Mouse (Mus musculus): ENCODE results near the gene Dennd6a. TPM values are rescaled to one million over a fixed set of nuclear protein-coding genes. Genes with fewer than 3 reads are reported as not detected.
"Not testable (repeated sequence)": the region's sequence is repeated elsewhere in the genome, so short reads cannot be mapped to it uniquely, and the experiment has no call there.

The Dennd6a gene
- polyA plus RNA-seq (2012; ENCODE audit: insufficient read depth, insufficient read length, missing spikeins) = 44.3 and 50.2 TPM in 2 replicates

- H3K27ac ChIP-seq (ENCODE audit: insufficient read depth, low read depth, low read length); H3K4me3 ChIP-seq (ENCODE audit: insufficient read depth, low read length); H3K4me1 ChIP-seq (ENCODE audit: control insufficient read depth, insufficient read depth, low read length): not testable (repeated sequence)
These were observed at the start of gene Dennd6a for GRCm38 (mm10) chr14:26573556-26573955. TSS of gene Dennd6a (plus strand) at chr14:26573856.

DNA sequence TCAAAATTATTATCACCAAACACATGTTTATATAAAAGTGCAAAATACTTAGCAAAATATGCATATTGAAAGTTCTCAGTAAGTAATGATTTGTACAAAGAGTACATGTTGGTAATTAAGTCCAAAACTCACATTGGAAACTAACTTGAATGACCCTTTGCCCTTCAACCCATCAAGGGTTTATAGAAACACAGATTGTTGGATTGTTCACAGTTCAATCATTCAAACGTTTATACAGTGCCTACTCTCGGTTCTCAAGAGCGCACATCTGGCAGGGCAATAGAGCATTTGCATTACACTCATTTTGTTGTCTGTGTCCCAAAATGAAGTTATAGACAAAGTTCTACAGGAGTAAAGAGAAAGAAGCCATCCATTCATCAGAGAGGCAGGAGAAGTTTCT is 47.7 kb upstream of the Dennd6a start:
- no peak for TF ChIP-seq POLR2A (IDR thresholded peaks at IDR 0.05; ENCODE audit: borderline replicate concordance, low read depth, low read length)
- no peak for TF ChIP-seq CTCF (IDR thresholded peaks at IDR 0.05; ENCODE audit: low read depth, low read length)
- Histone ChIP-seq H3K27ac (ENCODE audit: insufficient read depth, low read depth, low read length) (no peak overlapping the region), H3K4me1 (ENCODE audit: control insufficient read depth, insufficient read depth, low read length) (peaks cover 38% of the 10 kb centered on the region), H3K4me3 (ENCODE audit: insufficient read depth, low read length) (no peak overlapping the region)

DNA sequence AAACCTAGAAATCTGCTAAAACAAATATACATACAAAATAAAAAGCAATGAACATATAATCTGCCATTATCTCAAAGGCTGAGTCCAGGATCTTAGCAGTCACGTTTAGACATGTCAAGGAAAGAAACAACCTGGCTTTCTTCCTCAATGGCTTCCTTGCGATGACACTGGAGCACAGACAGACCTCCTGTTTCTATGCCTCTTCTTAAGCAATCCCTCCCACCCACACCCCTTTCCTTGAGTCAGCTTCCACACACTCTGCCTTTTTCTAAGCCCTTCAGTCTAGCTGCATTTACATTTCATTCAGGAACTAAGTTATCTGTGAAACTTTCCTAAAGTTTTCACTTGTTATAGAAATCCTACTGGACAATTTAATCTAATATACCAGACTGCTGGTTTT is 45.4 kb upstream of the Dennd6a start:
- no peak for TF ChIP-seq CTCF (IDR thresholded peaks at IDR 0.05; ENCODE audit: low read depth, low read length)
- TF ChIP-seq POLR2A (IDR thresholded peaks at IDR 0.05; ENCODE audit: borderline replicate concordance, low read depth, low read length) = no peak
- Histone ChIP-seq H3K27ac (ENCODE audit: insufficient read depth, low read depth, low read length) (no peak overlapping the region), H3K4me3 (ENCODE audit: insufficient read depth, low read length) (no peak overlapping the region), H3K4me1 (ENCODE audit: control insufficient read depth, insufficient read depth, low read length) (peaks cover 43% of the 10 kb centered on the region)

DNA sequence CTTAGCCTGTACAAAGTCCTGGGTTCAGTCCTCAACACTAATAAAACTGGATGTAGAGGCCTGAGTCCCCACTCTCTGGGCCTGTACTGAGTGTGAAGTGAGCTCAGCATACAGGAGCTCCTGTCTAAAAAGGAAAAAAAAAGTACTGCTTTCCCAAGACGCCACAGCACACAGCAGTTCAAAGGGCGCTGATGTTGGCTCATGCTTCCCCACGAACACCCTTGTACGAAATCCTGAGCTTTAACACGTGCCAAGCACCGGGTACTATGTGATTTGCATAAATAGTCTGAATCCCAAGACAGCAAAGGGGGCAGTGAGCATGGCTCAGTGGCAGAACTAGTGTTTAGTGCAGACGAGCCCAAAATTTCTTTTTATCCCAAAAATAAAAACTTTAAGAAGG is 43.3 kb upstream of the Dennd6a start:
- TF ChIP-seq POLR2A (IDR thresholded peaks at IDR 0.05; ENCODE audit: borderline replicate concordance, low read depth, low read length) (no peak), CTCF (IDR thresholded peaks at IDR 0.05; ENCODE audit: low read depth, low read length) (no peak)
- no peak overlapping the region for H3K4me3 ChIP-seq (ENCODE audit: insufficient read depth, low read length)
- no peak overlapping the region for H3K27ac ChIP-seq (ENCODE audit: insufficient read depth, low read depth, low read length)
- peaks cover 43% of the 10 kb centered on the region for H3K4me1 ChIP-seq (ENCODE audit: control insufficient read depth, insufficient read depth, low read length)

DNA sequence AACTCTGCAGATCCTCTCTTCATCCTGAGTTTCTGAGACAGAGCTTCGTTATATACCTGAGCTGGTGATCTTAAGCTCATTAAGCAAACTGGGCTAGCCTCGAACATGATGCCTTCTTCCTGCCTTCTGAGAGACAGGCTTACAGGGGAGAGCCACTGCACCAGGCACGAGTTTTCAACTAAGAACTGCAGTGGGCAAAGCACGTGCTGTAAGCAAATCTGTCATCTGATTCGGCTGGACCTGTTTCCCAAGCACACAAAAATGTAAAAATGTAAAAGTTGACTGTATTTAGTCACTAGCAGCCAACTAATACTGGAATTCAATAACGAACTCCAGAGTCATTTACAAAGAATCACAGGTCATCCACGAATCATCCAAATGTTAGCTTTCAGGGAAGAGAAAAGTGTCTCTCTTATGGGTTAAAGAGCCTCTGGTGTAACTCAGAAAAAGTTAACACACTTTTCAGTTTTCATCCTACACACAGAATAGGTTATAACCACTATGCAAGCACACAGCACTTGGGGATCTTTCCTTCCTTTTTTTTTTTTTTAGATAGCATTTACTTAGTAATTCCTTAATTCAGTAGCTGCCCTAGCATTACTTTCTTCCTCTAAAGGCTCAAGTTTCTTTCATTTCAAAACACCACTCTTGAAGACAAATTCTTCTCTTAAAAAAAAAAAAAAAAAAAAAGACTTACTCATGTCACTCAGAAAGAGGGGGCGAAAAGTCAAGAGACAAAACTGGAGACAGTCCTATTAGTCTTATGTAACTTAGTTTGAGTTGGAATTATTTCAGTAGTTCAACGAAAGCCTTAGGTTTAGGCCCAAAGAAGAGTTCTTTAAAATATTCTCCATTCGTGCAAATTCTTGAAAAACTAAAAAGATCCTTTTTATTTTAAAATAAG is 42.0 kb upstream of the Dennd6a start:
- peaks cover 36% of the 10 kb centered on the region for H3K4me1 ChIP-seq (ENCODE audit: control insufficient read depth, insufficient read depth, low read length)
- peak overlapping the region; percentile 19; the same call in 1 of the 2 replicates for H3K27ac ChIP-seq (ENCODE audit: insufficient read depth, low read depth, low read length)
- TF ChIP-seq POLR2A (IDR thresholded peaks at IDR 0.05; ENCODE audit: borderline replicate concordance, low read depth, low read length) = no peak
- TF ChIP-seq CTCF (IDR thresholded peaks at IDR 0.05; ENCODE audit: low read depth, low read length) = no peak
- peak overlapping the region; percentile 29 for H3K4me3 ChIP-seq (ENCODE audit: insufficient read depth, low read length)

GRCm38 (mm10) chr14:26532752-26533151 is 40.9 kb upstream of the Dennd6a start:
- H3K27ac ChIP-seq (ENCODE audit: insufficient read depth, low read depth, low read length) = no peak overlapping the region
- TF ChIP-seq CTCF (IDR thresholded peaks at IDR 0.05; ENCODE audit: low read depth, low read length) (no peak), POLR2A (IDR thresholded peaks at IDR 0.05; ENCODE audit: borderline replicate concordance, low read depth, low read length) (no peak)

DNA sequence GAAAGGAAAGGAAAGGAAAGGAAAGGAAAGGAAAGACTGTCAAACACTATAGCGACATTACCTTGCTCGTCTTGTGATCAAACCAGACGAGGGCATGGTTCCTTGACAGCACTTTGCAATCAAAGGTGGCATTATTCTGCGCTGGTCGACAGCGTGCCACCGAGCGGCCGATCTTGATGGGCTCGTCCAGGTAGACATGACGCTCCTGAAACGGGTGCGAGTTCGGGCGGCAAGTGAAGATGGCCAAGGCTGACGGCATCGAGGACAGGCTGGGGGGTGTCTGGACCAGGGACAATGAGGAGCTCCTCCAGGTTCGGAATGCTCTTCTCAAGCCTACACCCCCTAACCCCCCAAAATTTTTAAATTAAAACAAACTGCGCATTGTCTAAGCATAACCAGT is 40.4 kb upstream of the Dennd6a start:
- no peak overlapping the region for H3K27ac ChIP-seq (ENCODE audit: insufficient read depth, low read depth, low read length)
- peaks cover 30% of the 10 kb centered on the region for H3K4me1 ChIP-seq (ENCODE audit: control insufficient read depth, insufficient read depth, low read length)

More at GRCm38 (mm10) chr14:26532752-26533151, 40.9 kb upstream of the Dennd6a start:
- Histone ChIP-seq H3K4me1 (ENCODE audit: control insufficient read depth, insufficient read depth, low read length) (peaks cover 33% of the 10 kb centered on the region), H3K4me3 (ENCODE audit: insufficient read depth, low read length) (peak overlapping the region; percentile 90)

GRCm38 (mm10) chr14:26533821-26534756 is 39.6 kb upstream of the Dennd6a start:
- Histone ChIP-seq H3K27ac (ENCODE audit: insufficient read depth, low read depth, low read length) (peak overlapping the region; percentile 53), H3K4me3 (ENCODE audit: insufficient read depth, low read length) (peak overlapping the region; percentile 90), H3K4me1 (ENCODE audit: control insufficient read depth, insufficient read depth, low read length) (peaks cover 24% of the 10 kb centered on the region)
- TF ChIP-seq POLR2A (IDR thresholded peaks at IDR 0.05; ENCODE audit: borderline replicate concordance, low read depth, low read length) = no peak
- no peak for TF ChIP-seq CTCF (IDR thresholded peaks at IDR 0.05; ENCODE audit: low read depth, low read length)

More for the DNA sequence above, 40.4 kb upstream of the Dennd6a start:
- H3K4me3 ChIP-seq (ENCODE audit: insufficient read depth, low read length) = peak overlapping the region; percentile 90
- TF ChIP-seq CTCF (IDR thresholded peaks at IDR 0.05; ENCODE audit: low read depth, low read length) (no peak), POLR2A (IDR thresholded peaks at IDR 0.05; ENCODE audit: borderline replicate concordance, low read depth, low read length) (no peak)

DNA sequence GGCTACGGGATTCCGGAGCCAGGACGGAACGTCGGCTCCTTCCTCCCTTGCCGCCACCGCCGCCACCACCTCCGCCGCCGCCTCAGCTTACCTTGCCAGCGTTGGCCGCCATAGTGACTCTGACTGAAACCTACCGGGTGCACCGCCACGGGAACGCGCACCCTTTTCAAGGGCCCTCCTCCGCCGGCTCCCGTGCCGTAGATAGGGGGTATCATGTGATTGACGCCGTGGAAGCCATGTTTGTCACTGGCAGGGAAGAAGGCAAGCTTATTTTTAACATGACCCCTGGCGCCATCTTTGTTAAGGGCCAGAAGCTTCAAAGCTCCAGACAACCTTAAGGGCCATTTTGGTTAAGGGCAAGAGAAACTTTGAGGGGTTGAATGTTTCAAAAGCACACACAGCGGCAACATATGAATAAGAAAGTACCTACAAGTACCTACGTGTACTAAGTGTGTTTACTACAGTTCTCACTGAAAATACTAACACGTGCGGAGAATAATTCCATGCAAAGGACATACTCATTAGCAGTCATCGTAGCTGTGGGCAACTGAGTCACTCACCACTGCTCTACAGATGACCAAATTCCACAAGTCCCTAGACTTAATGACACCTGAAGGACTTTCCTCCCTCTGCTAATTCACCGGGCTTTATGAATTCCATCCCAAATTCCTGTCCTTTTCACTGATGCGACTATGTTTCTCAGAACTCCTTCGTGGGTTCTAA is 38.7 kb upstream of the Dennd6a start, which contains the start of gene Slmap:
Slmap (minus strand) TSS at position 175 of the 723 bp plus-strand sequence.
- TF ChIP-seq CTCF (IDR thresholded peaks at IDR 0.05; ENCODE audit: low read depth, low read length) (no peak), POLR2A (IDR thresholded peaks at IDR 0.05; ENCODE audit: borderline replicate concordance, low read depth, low read length) (no peak)
- peak within 1 kb of the TSS; percentile 53 for H3K27ac ChIP-seq (ENCODE audit: insufficient read depth, low read depth, low read length)
- peak within 1 kb of the TSS; percentile 90 for H3K4me3 ChIP-seq (ENCODE audit: insufficient read depth, low read length)
- peaks cover 17% of the 10 kb centered on the region for H3K4me1 ChIP-seq (ENCODE audit: control insufficient read depth, insufficient read depth, low read length)

All from bone marrow macrophage, adult 2 months (primary cell).